Mouse (Mus musculus) spleen, adult 2 months (tissue): Measurements from ENCODE around the gene Ptprt.

Experiments
- CTCF ChIP-seq: fragments of 200-500 bp; IDR thresholded peaks from 2 replicates; pipeline ENCODE4 v1.5.1; 2011; ENCODE audit warnings: mild to moderate bottlenecking, inconsistent platforms; ENCODE audit not compliant: insufficient read depth, insufficient read length, insufficient replicate concordance; ENCODE audit errors: extremely low read depth
- POLR2A ChIP-seq: fragments of 200-500 bp; IDR thresholded peaks from 2 replicates; pipeline ENCODE4 v1.6.1; 2011; ENCODE audit warnings: low read depth, low read length, inconsistent platforms

GRCm38 (mm10) chr2:162391834-162392233 lies 269.1 kb downstream of the Ptprt start:
- TF ChIP-seq POLR2A (no peak), CTCF (no peak)
